In the genomic region with DNA sequence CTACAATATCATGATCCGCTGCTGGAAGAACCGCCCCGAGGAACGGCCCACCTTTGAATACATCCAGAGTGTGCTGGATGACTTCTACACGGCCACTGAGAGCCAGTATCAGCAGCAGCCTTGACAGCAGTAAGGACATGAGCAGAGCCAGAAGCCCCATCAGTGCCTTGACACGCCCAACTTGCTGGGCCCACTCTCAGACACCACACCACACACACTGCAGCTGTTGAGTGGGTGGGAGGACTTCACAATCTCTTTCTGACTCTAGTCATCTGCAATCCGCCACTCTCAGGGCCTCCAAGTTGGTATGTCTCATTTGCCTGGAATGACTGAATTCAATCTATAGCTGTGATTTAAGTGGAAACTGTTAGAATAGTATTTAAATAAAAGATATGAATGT, we compare ENCODE assay signal across 17 mouse cellular contexts.
"Had no signal": no experiment of that assay in that cellular context is flagged by ENCODE, and none has a peak within 500 bp of the region (broad histone marks: within the 10 kb centered on the region; RNA-seq: fewer than 3 reads in every experiment).

No protein-coding gene starts in this region.

- H3K9me3 ChIP-seq: limb, embryonic 15.5 days; liver, embryonic 12.5 days; midbrain, embryonic 10.5 days; neural tube, embryonic 12.5 days had no signal

- H3K4me2 ChIP-seq: limb, embryonic 15.5 days; liver, embryonic 12.5 days; lung, embryonic 14.5 days; neural tube, embryonic 12.5 days had no signal

- H3K27ac ChIP-seq: kidney, postnatal 0 days; limb, embryonic 15.5 days; liver, embryonic 12.5 days; midbrain, embryonic 10.5 days; neural tube, embryonic 12.5 days; stomach, postnatal 0 days had no signal

- H3K9ac ChIP-seq: limb, embryonic 15.5 days; liver, embryonic 12.5 days; lung, embryonic 14.5 days; neural tube, embryonic 12.5 days had no signal

- H3K4me3 ChIP-seq: limb, embryonic 15.5 days; liver, embryonic 12.5 days; midbrain, embryonic 10.5 days; neural tube, embryonic 12.5 days had no signal

- ATAC-seq: liver, embryonic 12.5 days had no signal

- H3K4me1 ChIP-seq: limb, embryonic 15.5 days; liver, embryonic 12.5 days; midbrain, embryonic 10.5 days; neural tube, embryonic 12.5 days had no signal

- H3K27me3 ChIP-seq: neural tube, embryonic 12.5 days had no signal

- H3K36me3 ChIP-seq: limb, embryonic 15.5 days; liver, embryonic 12.5 days; midbrain, embryonic 10.5 days; neural tube, embryonic 12.5 days had no signal

- DNase-seq: kidney, adult 11 months; kidney, adult 9 months; kidney, postnatal 36 days; layer of hippocampus, adult 9-11 months; layer of hippocampus, postnatal 36 days; lung, embryonic 14.5 days; lung, postnatal 10 days; lung, postnatal 4 days; midbrain, embryonic 14.5 days; thymus, adult 18-20 months; thymus, postnatal 25 days had no signal
